11 mouse cellular contexts compared by ENCODE assay signal in genomic region chr10:95577567-95577950, GRCm38 (mm10). TPM values are rescaled to one million over a fixed set of nuclear protein-coding genes. Genes with fewer than 3 reads are reported as not detected.
A peak's percentile ranks its signal among the peaks of the same experiment; 100 is the strongest.
DNase-seq lines count a peak whose midpoint lies in the region; ATAC-seq lines count a peak whose summit lies in the region.
"Had no signal": no experiment of that assay in that cellular context is flagged by ENCODE, and none has a peak within 500 bp of the region (broad histone marks: within the 10 kb centered on the region; RNA-seq: fewer than 3 reads in every experiment).

No protein-coding gene starts in this region.

- H3K36me3 ChIP-seq in kidney, embryonic 16.5 days (ENCODE audit: insufficient read depth, low read length), result no peaks in the 10 kb centered on the region
- H3K36me3 ChIP-seq in hindbrain, embryonic 11.5 days (ENCODE audit: control insufficient read depth, insufficient read depth, low read length), result no peaks in the 10 kb centered on the region

- H3K27ac ChIP-seq in kidney, embryonic 16.5 days (ENCODE audit: low read length), result no peak overlapping the region
- H3K27ac ChIP-seq in hindbrain, embryonic 11.5 days (ENCODE audit: low read depth, low read length), result peak overlapping the region; percentile 53
- H3K27ac ChIP-seq: heart, adult 2 months had no signal

- 29% methylated on average over 4 of the region's 4 CpGs for WGBS in kidney, embryonic 16.5 days
- WGBS in hindbrain, embryonic 11.5 days, result 27% methylated on average over 4 of the region's 4 CpGs

- 0 out of 2 replicates have a peak, but pooled peaks have one; percentile 73 for ATAC-seq in kidney, embryonic 16.5 days (ENCODE audit: low FRiP score, low TSS enrichment)
- ATAC-seq in hindbrain, embryonic 11.5 days (ENCODE audit: low FRiP score), result peak; percentile 69
- no peak for ATAC-seq in megakaryocyte, adult 5-6 weeks (ENCODE audit: poor library complexity, severe bottlenecking)
- ATAC-seq: inflammation-experienced regulatory T-cells, adult 6 months had no signal

- DNase-seq in kidney, postnatal 36 days, result no peak
- DNase-seq in embryo, embryonic 10.5 days (ENCODE audit: low spot score), result peak; percentile 74
- DNase-seq in hindbrain, embryonic 11.5 days (ENCODE audit: low spot score), result peak; percentile 52
- peak; percentile 48 for DNase-seq in lung, postnatal 36 days
- DNase-seq in layer of hippocampus, adult 11-12 months (ENCODE audit: low spot score), result no peak
- no peak for DNase-seq in urinary bladder, adult 2 months (ENCODE audit: low spot score)
- DNase-seq: heart, adult 2 months had no signal

- H3K4me2 ChIP-seq in kidney, embryonic 16.5 days (replicated peaks; ENCODE audit: low read depth, low read length), result no peak overlapping the region
- no peak overlapping the region for H3K4me2 ChIP-seq in hindbrain, embryonic 11.5 days (replicated peaks; ENCODE audit: low read depth, low read length)

- no peaks in the 10 kb centered on the region for H3K9me3 ChIP-seq in kidney, embryonic 16.5 days (ENCODE audit: low read length)
- H3K9me3 ChIP-seq in hindbrain, embryonic 11.5 days (ENCODE audit: control insufficient read depth, low read length), result no peaks in the 10 kb centered on the region

- H3K4me1 ChIP-seq in kidney, embryonic 16.5 days (ENCODE audit: insufficient read depth, low read length), result peaks cover 7% of the 10 kb centered on the region
- no peaks in the 10 kb centered on the region; the same call in 1 of the 2 replicates for H3K4me1 ChIP-seq in hindbrain, embryonic 11.5 days (replicated peaks; ENCODE audit: control insufficient read depth, insufficient read depth, low read length)
- H3K4me1 ChIP-seq: megakaryocyte, embryonic 14.5 days had no signal

- no peak overlapping the region for H3K9ac ChIP-seq in kidney, embryonic 16.5 days (replicated peaks; ENCODE audit: low read length)
- H3K9ac ChIP-seq in hindbrain, embryonic 11.5 days (ENCODE audit: low read depth, low read length), result no peak overlapping the region

- H3K27me3 ChIP-seq in kidney, embryonic 16.5 days (ENCODE audit: insufficient read depth, low read length), result no peaks in the 10 kb centered on the region
- H3K27me3 ChIP-seq in hindbrain, embryonic 11.5 days (ENCODE audit: control insufficient read depth, insufficient read depth, low read length), result no peaks in the 10 kb centered on the region

- no peak overlapping the region for H3K4me3 ChIP-seq in kidney, embryonic 16.5 days (ENCODE audit: low read length)
- no peak overlapping the region for H3K4me3 ChIP-seq in hindbrain, embryonic 11.5 days (ENCODE audit: low read depth, low read length)
- H3K4me3 ChIP-seq: heart, adult 2 months; megakaryocyte, embryonic 14.5 days had no signal

RNA-seq across cellular contexts. Expression of gene Nudt4, which starts 13.6 kb away (rescaled TPM):
- polyA plus RNA-seq in kidney, embryonic 16.5 days (2015; fragmentation: Nextera tagmentation; extraction: Ambion mirVana), result 119 and 132 TPM in 2 replicates
- polyA plus RNA-seq in hindbrain, embryonic 11.5 days (2014; fragmentation: Nextera tagmentation; extraction: Ambion mirVana), result 120 and 133 TPM in 2 replicates
- 131 and 141 TPM in 2 replicates for total RNA-seq in megakaryocyte, adult 5-6 weeks (2015)
- 98.7 and 122 TPM in 2 replicates for total RNA-seq in megakaryocyte, adult 5-6 weeks (2017)
- 60.3 and 63.6 TPM in 2 replicates for polyA plus RNA-seq in urinary bladder, adult 2 months (2012; rRNA removed)

Comparison
In these comparisons a context has a peak if more than half of its experiments do, and no peak if none do; other contexts are left out.
1. DNase-seq: peak in embryo, embryonic 10.5 days (single experiment), hindbrain, embryonic 11.5 days (single experiment) and lung, postnatal 36 days (single experiment); none in kidney, postnatal 36 days (0 of 2), layer of hippocampus, adult 11-12 months (single experiment) and urinary bladder, adult 2 months (single experiment).